Mouse (Mus musculus) spleen, adult 2 months (tissue): ENCODE results near the gene Foxo3.

Source experiments
- CTCF ChIP-seq: fragments of 200-500 bp; IDR thresholded peaks from 2 replicates; pipeline ENCODE4 v1.5.1; 2011; ENCODE audit warnings: mild to moderate bottlenecking, inconsistent platforms; ENCODE audit not compliant: insufficient read depth, insufficient read length, insufficient replicate concordance; ENCODE audit errors: extremely low read depth
- POLR2A ChIP-seq: fragments of 200-500 bp; IDR thresholded peaks from 2 replicates; pipeline ENCODE4 v1.6.1; 2011; ENCODE audit warnings: low read depth, low read length, inconsistent platforms

DNA sequence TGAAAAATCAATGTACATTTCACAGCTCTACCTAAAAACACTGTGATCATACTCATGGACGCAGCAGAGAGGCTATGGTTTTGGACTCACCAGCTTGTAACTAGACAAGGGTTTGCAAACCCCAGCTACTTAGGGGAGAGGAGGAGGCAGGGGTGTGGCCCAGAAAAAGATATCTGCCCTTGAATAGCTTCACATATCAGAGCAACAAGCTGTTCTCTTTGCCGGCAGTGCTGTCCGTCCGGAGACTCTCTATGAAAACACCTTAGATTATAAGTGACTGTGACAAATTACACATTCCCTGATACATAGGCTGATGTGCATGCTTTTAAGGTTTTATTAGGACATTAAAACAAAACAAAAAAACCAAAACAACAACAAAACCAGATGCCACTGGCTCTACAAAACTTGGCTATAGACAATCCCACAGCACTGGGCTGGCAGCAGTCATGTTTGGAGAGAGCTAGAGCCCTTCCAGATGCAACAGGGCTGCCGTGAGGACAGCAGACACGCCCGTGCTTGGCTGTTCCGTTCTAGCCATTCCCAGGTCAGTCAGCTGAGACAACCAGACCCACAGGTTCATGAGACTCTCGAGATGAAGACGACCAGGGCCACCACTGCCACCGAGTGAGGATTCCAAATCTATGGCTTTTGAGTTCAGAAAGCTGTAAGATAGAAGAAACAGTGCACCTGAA, 29.3 kb downstream of the Foxo3 start:
- no peak for TF ChIP-seq CTCF
- no peak for TF ChIP-seq POLR2A
